Mouse (Mus musculus) CH12.LX (cell line): ENCODE measurements around the gene Zfp874b. TPM values are rescaled to one million over a fixed set of nuclear protein-coding genes. Genes with fewer than 3 reads are reported as not detected.

Experiments used
- polyA plus RNA-seq: library from polyadenylated mRNA; unstranded; fragments of >175 nt; gene quantifications from 2 replicates; pipeline ENCODE4 v1.2.1, GENCODE M21; 2012; ENCODE audit warnings: low read depth; ENCODE audit not compliant: insufficient read length
- total RNA-seq, 2 experiments: library from RNA; depleted of rRNA; stranded (reverse); fragments of 300-350 nt in 1 of 2; fragments of >200 nt in 1 of 2; gene quantifications; 2 replicates each; pipeline ENCODE4 v1.2.3; 2012 to 2014

Gene Zfp874b
- total and polyA plus RNA-seq, 3 experiments: 1.8 to 8.0 (median 4.8) TPM

Other genes starting within 250 kb of the Zfp874b start
- 1.6 and 2.3 TPM in 2 replicates for gene Zfp458, start 205.8 kb downstream of the Zfp874b start, total RNA-seq (2012; rRNA removed)
- gene Zfp458, start 205.8 kb downstream of the Zfp874b start, total RNA-seq (2014; rRNA removed): 3.2 and 3.3 TPM in 2 replicates
- 1.6 and 2.4 TPM in 2 replicates for gene Zfp458, start 205.8 kb downstream of the Zfp874b start, polyA plus RNA-seq
- 0.97 and 0.98 TPM in 2 replicates for gene Zfp457, start 177.8 kb downstream of the Zfp874b start, total RNA-seq (2012; rRNA removed)
- gene Zfp457, start 177.8 kb downstream of the Zfp874b start, total RNA-seq (2014; rRNA removed): 0.66 TPM in 1 of 2 replicates, not detected in the other
- 0.40 and 0.57 TPM in 2 replicates for gene Zfp457, start 177.8 kb downstream of the Zfp874b start, polyA plus RNA-seq
- 4.6 and 5.4 TPM in 2 replicates for gene Zfp595, start 151.7 kb downstream of the Zfp874b start, total RNA-seq (2012; rRNA removed)
- 10.1 and 13.7 TPM in 2 replicates for gene Zfp595, start 151.7 kb downstream of the Zfp874b start, total RNA-seq (2014; rRNA removed)
- gene Zfp595, start 151.7 kb downstream of the Zfp874b start, polyA plus RNA-seq: 5.4 and 6.4 TPM in 2 replicates
- 1.0 and 1.1 TPM in 2 replicates for gene Gm28044, start 123.7 kb downstream of the Zfp874b start, total RNA-seq (2012; rRNA removed)
- not detected in 2 replicates for gene Gm28044, start 123.7 kb downstream of the Zfp874b start, total RNA-seq (2014; rRNA removed)
- 0.89 and 1.0 TPM in 2 replicates for gene Gm28044, start 123.7 kb downstream of the Zfp874b start, polyA plus RNA-seq
- gene Zfp953, start 123.7 kb downstream of the Zfp874b start, total RNA-seq (2012; rRNA removed): 1.8 and 2.3 TPM in 2 replicates
- 4.6 and 5.6 TPM in 2 replicates for gene Zfp953, start 123.7 kb downstream of the Zfp874b start, total RNA-seq (2014; rRNA removed)
- gene Zfp953, start 123.7 kb downstream of the Zfp874b start, polyA plus RNA-seq: 3.6 and 4.2 TPM in 2 replicates
- gene Gm28041, start 108.5 kb downstream of the Zfp874b start, total RNA-seq (2012; rRNA removed): 1.7 and 2.3 TPM in 2 replicates
- gene Gm28041, start 108.5 kb downstream of the Zfp874b start, total RNA-seq (2014; rRNA removed): 0.61 and 1.1 TPM in 2 replicates
- gene Gm28041, start 108.5 kb downstream of the Zfp874b start, polyA plus RNA-seq: 1.8 TPM in 1 of 2 replicates, not detected in the other
- 4.7 and 5.1 TPM in 2 replicates for gene Zfp456, start 108.4 kb downstream of the Zfp874b start, total RNA-seq (2012; rRNA removed)
- gene Zfp456, start 108.4 kb downstream of the Zfp874b start, total RNA-seq (2014; rRNA removed): 7.4 and 8.0 TPM in 2 replicates
- 2.4 and 3.6 TPM in 2 replicates for gene Zfp456, start 108.4 kb downstream of the Zfp874b start, polyA plus RNA-seq
- gene Zfp429, start 84.4 kb downstream of the Zfp874b start, total RNA-seq (2012; rRNA removed): 8.3 and 9.0 TPM in 2 replicates
- gene Zfp429, start 84.4 kb downstream of the Zfp874b start, total RNA-seq (2014; rRNA removed): 17.4 and 18.2 TPM in 2 replicates
- 8.0 and 10.5 TPM in 2 replicates for gene Zfp429, start 84.4 kb downstream of the Zfp874b start, polyA plus RNA-seq
- gene Zfp459, start 62.8 kb downstream of the Zfp874b start, total RNA-seq (2012; rRNA removed): 0.47 and 0.63 TPM in 2 replicates
- 0.12 TPM in 1 of 2 replicates, not detected in the other for gene Zfp459, start 62.8 kb downstream of the Zfp874b start, total RNA-seq (2014; rRNA removed)
- gene Zfp459, start 62.8 kb downstream of the Zfp874b start, polyA plus RNA-seq: not detected in 2 replicates
- gene Zfp874a, start 32.6 kb downstream of the Zfp874b start, total RNA-seq (2012; rRNA removed): 7.1 and 7.6 TPM in 2 replicates
- 16.8 and 23.6 TPM in 2 replicates for gene Zfp874a, start 32.6 kb downstream of the Zfp874b start, total RNA-seq (2014; rRNA removed)
- 6.1 and 6.5 TPM in 2 replicates for gene Zfp874a, start 32.6 kb downstream of the Zfp874b start, polyA plus RNA-seq
- gene Zfp58, start 16.3 kb upstream of the Zfp874b start, total RNA-seq (2012; rRNA removed): 4.3 and 5.2 TPM in 2 replicates
- gene Zfp58, start 16.3 kb upstream of the Zfp874b start, total RNA-seq (2014; rRNA removed): 5.9 and 6.4 TPM in 2 replicates
- gene Zfp58, start 16.3 kb upstream of the Zfp874b start, polyA plus RNA-seq: 2.7 and 2.9 TPM in 2 replicates
- 0.08 TPM in 1 of 2 replicates, not detected in the other for gene Gm26965, start 41.9 kb upstream of the Zfp874b start, total RNA-seq (2012; rRNA removed)
- not detected in 2 replicates for gene Gm26965, start 41.9 kb upstream of the Zfp874b start, total RNA-seq (2014; rRNA removed)
- not detected in 2 replicates for gene Gm26965, start 41.9 kb upstream of the Zfp874b start, polyA plus RNA-seq
- gene Zfp87, start 41.9 kb upstream of the Zfp874b start, total RNA-seq (2012; rRNA removed): 11.4 and 12.2 TPM in 2 replicates
- 20.7 and 25.0 TPM in 2 replicates for gene Zfp87, start 41.9 kb upstream of the Zfp874b start, total RNA-seq (2014; rRNA removed)
- 10.3 and 13.8 TPM in 2 replicates for gene Zfp87, start 41.9 kb upstream of the Zfp874b start, polyA plus RNA-seq
- gene Zfp748, start 69.6 kb upstream of the Zfp874b start, total RNA-seq (2012; rRNA removed): 9.1 and 11.5 TPM in 2 replicates
- gene Zfp748, start 69.6 kb upstream of the Zfp874b start, total RNA-seq (2014; rRNA removed): 14.8 and 16.3 TPM in 2 replicates
- gene Zfp748, start 69.6 kb upstream of the Zfp874b start, polyA plus RNA-seq: 6.6 and 8.1 TPM in 2 replicates
- 4.8 and 6.4 TPM in 2 replicates for gene Zfp729b, start 125.4 kb upstream of the Zfp874b start, total RNA-seq (2012; rRNA removed)
- 13.4 and 17.9 TPM in 2 replicates for gene Zfp729b, start 125.4 kb upstream of the Zfp874b start, total RNA-seq (2014; rRNA removed)
- gene Zfp729b, start 125.4 kb upstream of the Zfp874b start, polyA plus RNA-seq: 6.5 and 6.6 TPM in 2 replicates
- not detected in 2 replicates for gene Gm49345, start 153.5 kb upstream of the Zfp874b start, total RNA-seq (2012; rRNA removed)
- not detected in 2 replicates for gene Gm49345, start 153.5 kb upstream of the Zfp874b start, total RNA-seq (2014; rRNA removed)
- 1.2 and 1.5 TPM in 2 replicates for gene Gm49345, start 153.5 kb upstream of the Zfp874b start, polyA plus RNA-seq
- 3.6 and 3.7 TPM in 2 replicates for gene Zfp729a, start 153.5 kb upstream of the Zfp874b start, total RNA-seq (2012; rRNA removed)
- gene Zfp729a, start 153.5 kb upstream of the Zfp874b start, total RNA-seq (2014; rRNA removed): 11.2 and 12.6 TPM in 2 replicates
- gene Zfp729a, start 153.5 kb upstream of the Zfp874b start, polyA plus RNA-seq: 4.6 and 4.8 TPM in 2 replicates
- gene Zfp738, start 202.8 kb upstream of the Zfp874b start, total RNA-seq (2012; rRNA removed): 7.3 TPM in 2 replicates
- 9.4 and 10.3 TPM in 2 replicates for gene Zfp738, start 202.8 kb upstream of the Zfp874b start, total RNA-seq (2014; rRNA removed)
- gene Zfp738, start 202.8 kb upstream of the Zfp874b start, polyA plus RNA-seq: 4.7 and 4.9 TPM in 2 replicates
- gene Zfp65, start 244.9 kb upstream of the Zfp874b start, total RNA-seq (2012; rRNA removed): 6.5 and 8.1 TPM in 2 replicates
- gene Zfp65, start 244.9 kb upstream of the Zfp874b start, total RNA-seq (2014; rRNA removed): 13.0 and 16.3 TPM in 2 replicates
- gene Zfp65, start 244.9 kb upstream of the Zfp874b start, polyA plus RNA-seq: 4.7 and 6.1 TPM in 2 replicates